Mouse (Mus musculus) hindbrain, embryonic 10.5 days (tissue): ENCODE data around the gene Nemp1. TPM values are rescaled to one million over a fixed set of nuclear protein-coding genes. Genes with fewer than 3 reads are reported as not detected.
A peak's percentile ranks its signal among the peaks of the same experiment; 100 is the strongest.

Source experiments
- DNase-seq: peaks from one replicate; pipeline ENCODE4 v3.0.0-alpha.2; 2017; ENCODE audit warnings: low spot score
- H3K27ac ChIP-seq: fragments of 300-500 bp; sonication (generic); 2 replicates; pipeline ENCODE4 v1.5.1; 2016; ENCODE audit warnings: mild to moderate bottlenecking, moderate library complexity
- H3K27me3 ChIP-seq: fragments of 300-500 bp; sonication (generic); 2 replicates; pipeline ENCODE4 v1.6.1; 2016; ENCODE audit warnings: mild to moderate bottlenecking; ENCODE audit not compliant: poor library complexity, insufficient read depth, severe bottlenecking
- H3K36me3 ChIP-seq: fragments of 300-500 bp; sonication (generic); 2 replicates; pipeline ENCODE4 v1.6.1; 2016; ENCODE audit warnings: mild to moderate bottlenecking, moderate library complexity
- H3K4me1 ChIP-seq: fragments of 300-500 bp; sonication (generic); replicated peaks from 2 replicates; pipeline ENCODE4 v1.6.1; 2016; ENCODE audit warnings: mild to moderate bottlenecking
- H3K4me3 ChIP-seq: fragments of 300-500 bp; sonication (generic); 2 replicates; pipeline ENCODE4 v1.5.1; 2016; ENCODE audit warnings: mild to moderate bottlenecking, moderate library complexity
- H3K9me3 ChIP-seq: fragments of 300-500 bp; sonication (generic); 2 replicates; pipeline ENCODE4 v1.6.1; 2016; ENCODE audit warnings: mild to moderate bottlenecking, moderate library complexity
- WGBS: fragments of 180-500 bp; shearing (Covaris S2); methylation state at CpG from one replicate; pipeline ENCODE4 v1.1.7; 2016; 5-methylcytosine and 5-hydroxymethylcytosine counted together
- polyA plus RNA-seq: library from polyadenylated mRNA; unstranded; fragments of >200 nt; fragmentation: Nextera tagmentation; extraction: Ambion mirVana; gene quantifications from 2 replicates; pipeline ENCODE4 v1.2.1, GENCODE M21; 2016

Nemp1 gene
- polyA plus RNA-seq, 1 experiment from 2014 or later = 7.7 TPM

DNA sequence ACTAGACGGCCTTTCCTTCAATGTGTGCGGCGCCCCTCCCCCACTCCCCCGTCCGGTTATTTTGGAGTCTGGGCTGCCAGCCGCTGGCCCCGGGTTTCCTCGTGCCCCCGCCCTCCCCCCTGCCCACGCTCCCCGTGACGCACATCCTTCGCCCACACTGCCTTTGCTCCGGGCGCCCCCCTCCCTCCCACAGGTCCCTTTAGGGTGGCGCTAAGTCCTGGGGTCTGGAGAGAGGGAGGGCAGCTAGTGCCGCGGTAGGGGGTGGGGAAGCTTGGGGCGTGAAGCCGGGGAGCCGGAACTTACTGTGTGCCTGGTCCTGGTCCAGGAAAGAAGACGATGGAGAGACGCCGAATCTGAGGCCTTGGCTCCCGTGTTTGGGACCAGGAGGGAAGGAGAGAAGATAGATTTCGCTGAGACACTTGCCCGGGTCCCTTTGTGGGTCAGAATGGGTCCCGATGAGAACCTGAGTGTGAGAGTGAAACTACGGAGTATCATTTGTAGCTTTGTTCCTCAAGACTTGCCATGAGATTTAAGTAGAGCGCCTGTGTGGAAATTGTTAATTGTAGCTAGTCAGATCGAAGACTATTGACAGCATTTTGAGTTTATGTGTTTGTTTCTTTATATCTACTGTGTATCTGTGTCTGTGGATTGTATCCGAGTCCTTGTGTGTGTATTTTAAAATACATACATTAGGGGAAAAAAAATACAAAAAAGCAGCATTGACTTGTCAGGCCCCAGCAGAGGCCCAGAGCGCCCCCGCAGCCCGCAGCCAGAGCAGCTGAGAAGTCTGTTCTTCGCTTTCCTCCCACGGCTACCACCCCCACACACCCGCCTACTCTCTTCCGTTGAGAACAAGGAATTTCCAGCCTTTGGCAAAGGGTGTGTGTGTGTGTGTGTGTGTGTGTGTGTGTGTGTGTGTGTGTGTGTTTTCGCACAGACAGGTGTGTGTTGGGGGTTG is 1.7 kb downstream of the Nemp1 start, which contains the start of gene Nab2:
TSS of gene Nab2 (minus strand) at position 476 of the 958 bp plus-strand sequence.
- Histone ChIP-seq H3K27me3 (peaks cover 65% of the 10 kb centered on the region), H3K9me3 (no peaks in the 10 kb centered on the region), H3K4me3 (peak within 1 kb of the TSS; percentile 69), H3K4me1 (peaks cover 61% of the 10 kb centered on the region), H3K36me3 (peaks cover 12% of the 10 kb centered on the region; the same call in 1 of the 2 replicates), H3K27ac (peak within 1 kb of the TSS; percentile 90)
- WGBS = 3% methylated on average over 40 of the region's 40 CpGs
- peak; percentile 54 for DNase-seq

- Histone ChIP-seq H3K4me3 (no peak overlapping the region), H3K36me3 (0 out of 2 replicates have a peak, but pooled peaks cover 4% of the 10 kb centered on the region), H3K27ac (peak overlapping the region; percentile 90), H3K9me3 (no peaks in the 10 kb centered on the region), H3K4me1 (peaks cover 53% of the 10 kb centered on the region), H3K27me3 (peaks cover 57% of the 10 kb centered on the region)
- peak; percentile 12 for DNase-seq
- WGBS = 18% methylated on average over 7 of the region's 7 CpGs
These were observed 2.5 kb downstream of the Nemp1 start for GRCm38 (mm10) chr10:127669170-127669569.

DNA sequence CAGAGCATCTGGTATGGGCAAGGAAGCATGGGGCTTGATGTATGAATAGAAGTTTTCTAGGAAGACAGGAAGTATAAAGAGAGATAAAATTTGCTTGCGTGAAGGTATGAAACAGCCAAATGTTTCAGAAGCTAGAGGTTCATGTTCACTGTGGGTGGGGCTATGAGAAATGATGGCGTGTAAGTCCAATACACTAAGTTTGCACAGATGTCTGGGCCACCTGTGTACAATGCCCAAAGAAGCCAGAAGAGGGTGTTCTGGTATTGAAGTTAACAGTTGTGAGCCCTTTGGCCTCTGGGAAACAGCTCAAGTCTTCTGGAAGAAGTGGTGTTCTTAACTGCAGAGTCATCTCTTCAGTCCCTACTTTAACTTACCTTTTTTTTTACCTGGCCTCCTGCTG is 3.5 kb downstream of the Nemp1 start:
- H3K36me3 ChIP-seq = no peaks in the 10 kb centered on the region
- H3K4me3 ChIP-seq = no peak overlapping the region
- DNase-seq = no peak
- H3K27ac ChIP-seq = no peak overlapping the region
- H3K27me3 ChIP-seq = peaks cover 47% of the 10 kb centered on the region
- WGBS = 88% methylated on average over 2 of the region's 2 CpGs
- H3K9me3 ChIP-seq = no peaks in the 10 kb centered on the region
- peaks cover 43% of the 10 kb centered on the region for H3K4me1 ChIP-seq

DNA sequence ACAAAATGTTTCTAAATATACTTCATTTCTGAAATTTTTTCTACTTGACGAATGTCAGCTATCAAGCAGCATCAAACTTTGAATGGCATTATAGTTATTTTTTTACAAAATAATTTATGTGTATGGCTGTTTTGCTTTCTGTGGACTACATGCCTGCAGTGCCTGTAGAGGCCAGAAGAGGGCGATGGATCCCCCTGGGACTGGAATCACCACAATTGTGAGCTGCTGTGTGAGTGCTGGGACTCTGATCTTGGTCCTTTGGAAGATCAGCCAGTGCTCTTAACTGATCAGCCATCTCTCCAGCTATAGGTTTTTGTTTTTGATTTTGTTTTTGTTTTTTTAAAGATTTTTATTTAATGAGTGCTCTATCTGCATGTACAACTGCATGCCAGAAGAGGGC is 4.6 kb downstream of the Nemp1 start:
- no peaks in the 10 kb centered on the region for H3K9me3 ChIP-seq
- peaks cover 35% of the 10 kb centered on the region for H3K4me1 ChIP-seq
- H3K27ac ChIP-seq = no peak overlapping the region
- no peak overlapping the region for H3K4me3 ChIP-seq
- 42% methylated on average over 2 of the region's 2 CpGs for WGBS
- H3K27me3 ChIP-seq = peaks cover 36% of the 10 kb centered on the region
- no peaks in the 10 kb centered on the region for H3K36me3 ChIP-seq
- no peak for DNase-seq

DNA sequence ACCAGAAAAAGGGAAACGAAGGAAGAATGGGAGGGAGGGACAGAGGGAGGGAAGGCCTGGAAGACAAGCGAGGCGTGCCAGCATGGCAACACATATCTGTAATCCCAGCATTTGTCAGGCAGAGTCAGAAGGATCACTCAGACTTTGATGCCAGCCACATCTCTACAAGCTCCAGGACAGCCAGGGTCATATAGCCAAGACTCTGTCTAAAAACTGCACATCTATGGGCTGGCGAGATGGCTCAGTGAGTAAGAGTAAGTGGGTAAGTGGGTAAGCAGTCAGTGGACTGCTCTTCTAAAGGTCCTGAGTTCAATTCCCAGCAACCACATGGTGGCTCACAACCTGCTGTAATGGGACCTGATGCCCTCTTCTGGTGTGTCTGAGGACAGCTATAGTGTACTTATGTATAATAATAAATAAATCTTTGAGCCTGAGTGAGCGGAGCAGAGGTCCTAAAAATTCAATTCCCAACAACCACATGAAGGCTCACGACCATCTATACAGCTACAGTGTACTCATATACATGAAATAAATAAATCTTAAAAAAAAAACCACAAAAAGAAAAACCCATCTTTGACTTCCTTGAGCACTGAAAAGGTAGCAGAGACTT is 7.5 kb downstream of the Nemp1 start:
- Histone ChIP-seq H3K27me3 (peaks cover 7% of the 10 kb centered on the region), H3K4me3 (no peak overlapping the region), H3K9me3 (no peaks in the 10 kb centered on the region), H3K36me3 (no peaks in the 10 kb centered on the region), H3K27ac (no peak overlapping the region), H3K4me1 (peaks cover 23% of the 10 kb centered on the region)
- DNase-seq = no peak
- WGBS = 91% methylated on average over 6 of the region's 6 CpGs

DNA sequence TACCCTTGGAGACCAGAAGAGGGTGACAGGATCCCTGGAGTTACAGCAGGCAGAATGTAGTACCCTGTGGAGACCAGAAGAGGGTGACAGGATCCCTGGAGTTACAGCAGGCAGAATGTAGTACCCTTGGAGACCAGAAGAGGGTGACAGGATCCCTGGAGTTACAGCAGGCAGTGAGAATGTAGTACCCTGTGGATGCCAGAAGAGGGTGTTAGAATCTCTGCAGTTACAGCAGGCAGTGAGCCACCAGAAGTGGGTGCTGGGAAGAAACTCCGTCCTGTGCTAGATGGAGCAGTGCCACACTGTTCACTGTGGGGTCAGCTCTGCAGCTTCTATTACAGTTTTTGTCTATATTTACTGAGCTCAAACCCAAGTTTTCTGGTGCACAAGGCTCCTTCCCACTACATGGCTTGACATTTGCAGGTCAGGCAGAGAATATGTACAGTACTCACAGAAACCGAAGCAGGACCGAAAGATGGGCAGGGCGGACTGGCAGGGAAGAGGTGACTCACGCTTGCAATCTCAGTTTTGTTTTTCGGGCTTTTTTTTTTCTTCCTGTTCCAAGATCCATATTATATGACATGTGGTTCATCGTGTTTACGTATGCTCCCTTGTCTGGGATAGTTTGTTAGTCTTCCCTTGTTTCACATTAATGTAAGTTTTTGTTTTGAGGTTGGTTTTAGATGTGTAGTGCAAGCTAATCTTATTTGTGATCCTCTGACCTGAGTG is 8.3 kb downstream of the Nemp1 start:
- Histone ChIP-seq H3K27me3 (no peaks in the 10 kb centered on the region), H3K9me3 (no peaks in the 10 kb centered on the region), H3K4me1 (peaks cover 19% of the 10 kb centered on the region), H3K36me3 (no peaks in the 10 kb centered on the region), H3K27ac (no peak overlapping the region), H3K4me3 (no peak overlapping the region)
- 90% methylated on average over 8 of the region's 8 CpGs for WGBS
- DNase-seq = peak; percentile 63

DNA sequence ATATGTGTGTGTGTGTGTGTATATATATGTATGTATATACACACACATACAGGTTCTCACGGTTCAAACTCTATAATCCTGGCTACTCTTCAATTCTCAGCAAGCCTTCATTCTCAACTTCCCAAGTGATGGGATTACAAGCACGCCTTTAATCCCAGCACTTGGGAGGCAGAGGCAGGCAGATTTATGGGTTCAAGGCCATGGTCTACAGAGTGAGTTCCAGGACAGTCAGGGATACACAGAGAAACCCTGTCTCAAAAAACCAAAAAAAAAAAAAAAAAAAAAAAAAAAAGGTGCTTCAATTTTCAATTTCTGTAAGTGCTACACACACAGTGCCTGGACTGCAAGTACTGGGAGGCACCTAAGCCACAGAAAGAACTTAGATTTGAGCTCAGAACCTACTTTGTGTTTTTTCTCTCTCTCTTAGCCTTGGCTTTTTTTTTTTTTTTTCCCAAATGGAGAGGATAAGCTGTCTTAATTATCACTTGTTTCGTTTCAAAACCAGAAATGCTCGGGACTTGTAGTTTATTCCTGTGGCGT is 9.2 kb downstream of the Nemp1 start:
- Histone ChIP-seq H3K9me3 (no peaks in the 10 kb centered on the region), H3K27me3 (no peaks in the 10 kb centered on the region), H3K4me1 (peaks cover 19% of the 10 kb centered on the region), H3K4me3 (peak overlapping the region; percentile 68), H3K27ac (peak overlapping the region; percentile 86; the same call in 1 of the 2 replicates), H3K36me3 (peaks cover 1% of the 10 kb centered on the region; the same call in 1 of the 2 replicates)
- 58% methylated on average over 5 of the region's 5 CpGs for WGBS
- DNase-seq = no peak

- peak; percentile 97 for DNase-seq
- peak overlapping the region; percentile 86 for H3K27ac ChIP-seq
- under 1% methylated on average over 71 of the region's 71 CpGs for WGBS
These were observed 10.2 kb downstream of the Nemp1 start for GRCm38 (mm10) chr10:127676691-127677548.

DNA sequence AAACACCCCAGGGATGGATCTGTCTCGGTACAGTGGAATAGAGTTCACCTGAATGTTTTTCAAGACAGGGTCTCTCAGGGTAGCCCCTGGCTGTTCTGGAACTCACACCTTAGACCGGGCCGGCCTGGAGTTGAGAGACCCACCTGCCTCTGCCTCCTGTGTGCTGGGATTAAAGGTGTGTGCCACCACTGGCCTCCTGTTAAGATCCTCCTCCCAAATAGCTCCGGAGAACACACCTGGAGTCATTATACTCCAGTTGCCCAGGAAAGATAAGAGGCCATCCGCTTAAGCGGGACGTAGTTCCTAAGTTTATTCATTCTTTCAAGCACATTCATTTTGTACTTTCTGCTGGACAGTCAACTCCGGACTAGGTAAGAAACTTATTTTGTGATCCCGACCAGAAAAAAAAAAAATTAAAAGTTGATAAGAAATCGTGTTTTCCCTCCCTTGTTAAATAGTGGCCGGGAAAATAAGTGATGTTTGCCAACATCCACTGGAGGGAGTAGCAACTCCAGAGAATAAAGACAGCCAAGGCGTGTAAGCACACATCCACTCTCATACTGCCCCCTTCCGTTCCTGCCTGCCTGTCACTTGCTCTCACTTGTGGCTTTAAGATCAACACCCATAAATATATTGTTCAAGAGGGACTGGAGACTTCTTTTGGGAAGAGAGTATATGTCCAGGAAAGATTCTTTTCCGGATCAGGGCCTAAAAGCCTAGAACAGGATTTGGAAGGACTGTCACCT is 11.1 kb downstream of the Nemp1 start:
- Histone ChIP-seq H3K4me1 (peaks cover 19% of the 10 kb centered on the region), H3K9me3 (no peaks in the 10 kb centered on the region), H3K27me3 (no peaks in the 10 kb centered on the region), H3K27ac (peak overlapping the region; percentile 86), H3K4me3 (peak overlapping the region; percentile 68), H3K36me3 (peaks cover 6% of the 10 kb centered on the region; the same call in 1 of the 2 replicates)
- peak; percentile 66 for DNase-seq
- 14% methylated on average over 14 of the region's 14 CpGs for WGBS

More at GRCm38 (mm10) chr10:127676691-127677548, 10.2 kb downstream of the Nemp1 start:
- H3K4me3 ChIP-seq = peak overlapping the region; percentile 68
- H3K27me3 ChIP-seq = no peaks in the 10 kb centered on the region
- peaks cover 19% of the 10 kb centered on the region for H3K4me1 ChIP-seq
- H3K36me3 ChIP-seq = peaks cover 6% of the 10 kb centered on the region; the same call in 1 of the 2 replicates
- H3K9me3 ChIP-seq = no peaks in the 10 kb centered on the region

DNA sequence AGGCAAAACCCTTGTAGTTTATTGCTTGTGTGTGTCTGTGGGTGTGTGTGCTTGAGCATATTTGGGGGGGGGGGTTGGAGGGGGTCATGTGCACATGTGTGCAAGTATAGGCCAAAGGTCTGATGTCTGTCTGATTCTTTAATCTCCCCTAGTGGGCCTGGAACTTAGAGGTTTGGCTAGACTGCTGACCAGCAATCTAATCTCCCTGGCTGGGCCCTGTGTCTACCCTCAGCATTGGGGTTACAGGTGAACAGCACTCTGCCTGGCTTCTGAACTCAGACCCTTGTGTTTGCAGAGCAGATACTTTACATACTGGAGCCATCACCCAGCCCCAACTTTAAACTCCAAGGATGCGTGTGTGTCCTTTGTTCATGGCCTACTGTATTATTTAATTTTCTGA is 12.5 kb downstream of the Nemp1 start:
- Histone ChIP-seq H3K27me3 (no peaks in the 10 kb centered on the region), H3K27ac (no peak overlapping the region), H3K4me1 (peaks cover 19% of the 10 kb centered on the region), H3K36me3 (peaks cover 10% of the 10 kb centered on the region; the same call in 1 of the 2 replicates), H3K4me3 (no peak overlapping the region), H3K9me3 (no peaks in the 10 kb centered on the region)
- WGBS = 98% methylated on average over 1 of the region's 1 CpGs
- DNase-seq = no peak

DNA sequence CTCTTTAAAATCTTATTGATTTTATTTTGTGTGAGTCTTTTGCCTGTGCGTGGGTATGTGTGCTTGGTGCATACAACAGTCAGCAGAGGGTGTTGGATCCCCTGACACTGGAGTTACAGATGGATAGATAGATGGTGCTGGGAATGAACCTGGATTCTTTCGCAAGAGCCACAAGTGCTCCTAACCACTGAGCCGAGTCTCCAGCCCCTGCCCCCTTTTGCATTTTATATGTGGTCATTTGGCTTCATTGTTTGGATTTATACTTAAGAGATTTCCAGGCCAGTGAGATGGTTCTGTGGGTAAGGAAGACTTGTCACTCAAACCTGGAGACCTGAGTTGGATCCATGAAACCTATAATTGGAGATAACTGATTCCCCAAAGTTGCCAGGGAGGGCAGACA is 13.2 kb downstream of the Nemp1 start:
- DNase-seq = no peak
- Histone ChIP-seq H3K4me1 (peaks cover 19% of the 10 kb centered on the region), H3K36me3 (peaks cover 10% of the 10 kb centered on the region; the same call in 1 of the 2 replicates), H3K27me3 (no peaks in the 10 kb centered on the region), H3K27ac (no peak overlapping the region), H3K9me3 (no peaks in the 10 kb centered on the region), H3K4me3 (no peak overlapping the region)
- WGBS = 89% methylated on average over 3 of the region's 3 CpGs
